Mouse (Mus musculus): Measurements from ENCODE around the gene P3h3. TPM values are rescaled to one million over a fixed set of nuclear protein-coding genes. Genes with fewer than 3 reads are reported as not detected.
"Not testable (repeated sequence)": the region's sequence is repeated elsewhere in the genome, so short reads cannot be mapped to it uniquely, and the experiment has no call there.

Gene P3h3
- polyA plus RNA-seq, 1 experiment from 2014 or later: 16.8 TPM

GRCm38 (mm10) chr6:124808358-124809012 lies 49.1 kb downstream of the P3h3 start, which contains the start of gene Spsb2:
Gene Spsb2 (plus strand): TSS chr6:124808661.
- H3K4me1 ChIP-seq (replicated peaks; ENCODE audit: control insufficient read depth, insufficient read depth, low read length): peaks cover 38% of the 10 kb centered on the region

GRCm38 (mm10) chr6:124807986-124808357 lies 49.6 kb downstream of the P3h3 start:
- WGBS: 88% methylated on average over 6 of the region's 6 CpGs
- H3K9ac ChIP-seq (replicated peaks; ENCODE audit: low read depth, low read length): no peak overlapping the region
- no peak overlapping the region for H3K4me2 ChIP-seq (ENCODE audit: low read length)
- ATAC-seq: no peak
- no peaks in the 10 kb centered on the region for H3K36me3 ChIP-seq (ENCODE audit: control insufficient read depth, insufficient read depth)
- H3K27me3 ChIP-seq (replicated peaks; ENCODE audit: control insufficient read depth, insufficient read depth, low read length): no peaks in the 10 kb centered on the region
- no peak overlapping the region for H3K27ac ChIP-seq (ENCODE audit: low read length)
- H3K9me3 ChIP-seq (ENCODE audit: control insufficient read depth, low read length): no peaks in the 10 kb centered on the region
- peaks cover 34% of the 10 kb centered on the region for H3K4me1 ChIP-seq (replicated peaks; ENCODE audit: control insufficient read depth, insufficient read depth, low read length)
- no peak overlapping the region for H3K4me3 ChIP-seq (replicated peaks; ENCODE audit: low read length)

More at GRCm38 (mm10) chr6:124808358-124809012, 49.1 kb downstream of the P3h3 start, which contains the start of gene Spsb2:
- peak within 1 kb of the TSS; percentile 46 for H3K4me3 ChIP-seq (replicated peaks; ENCODE audit: low read length)
- H3K9ac ChIP-seq (replicated peaks; ENCODE audit: low read depth, low read length): peak within 1 kb of the TSS; percentile 55
- peak; percentile 7; the same call in 1 of the 2 replicates for ATAC-seq
- H3K36me3 ChIP-seq (ENCODE audit: control insufficient read depth, insufficient read depth): no peaks in the 10 kb centered on the region
- H3K27me3 ChIP-seq (replicated peaks; ENCODE audit: control insufficient read depth, insufficient read depth, low read length): no peaks in the 10 kb centered on the region
- WGBS: 5% methylated on average over 29 of the region's 29 CpGs
- H3K9me3 ChIP-seq (ENCODE audit: control insufficient read depth, low read length): no peaks in the 10 kb centered on the region
- peak within 1 kb of the TSS; percentile 80 for H3K4me2 ChIP-seq (ENCODE audit: low read length)
- peak within 1 kb of the TSS; percentile 60 for H3K27ac ChIP-seq (ENCODE audit: low read length)

DNA sequence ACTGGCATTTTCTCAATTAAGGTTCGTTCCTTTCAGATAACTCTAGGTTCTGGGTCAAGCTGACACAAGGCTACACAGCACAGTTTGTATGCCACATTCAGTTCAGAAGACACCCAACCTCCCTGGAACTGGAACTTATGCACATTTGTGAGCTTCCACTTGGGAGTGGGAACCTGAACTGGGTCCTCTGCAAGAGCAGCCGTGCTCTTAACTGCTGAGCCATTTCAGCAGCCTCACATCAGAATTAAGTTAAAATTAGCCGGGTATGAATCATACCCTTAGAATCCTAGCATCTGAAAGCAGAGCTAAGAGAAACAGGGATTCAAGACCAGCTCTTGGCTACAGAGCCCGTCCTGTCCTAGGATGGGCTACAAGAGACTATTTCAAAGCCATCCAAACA lies 50.2 kb downstream of the P3h3 start:
- Histone ChIP-seq H3K9me3 (ENCODE audit: control insufficient read depth, low read length) (no peaks in the 10 kb centered on the region), H3K36me3 (ENCODE audit: control insufficient read depth, insufficient read depth) (no peaks in the 10 kb centered on the region), H3K4me3 (replicated peaks; ENCODE audit: low read length) (no peak overlapping the region), H3K27ac (ENCODE audit: low read length) (no peak overlapping the region), H3K27me3 (replicated peaks; ENCODE audit: control insufficient read depth, insufficient read depth, low read length) (no peaks in the 10 kb centered on the region), H3K4me2 (ENCODE audit: low read length) (no peak overlapping the region), H3K9ac (replicated peaks; ENCODE audit: low read depth, low read length) (no peak overlapping the region), H3K4me1 (replicated peaks; ENCODE audit: control insufficient read depth, insufficient read depth, low read length) (peaks cover 28% of the 10 kb centered on the region)
- WGBS: 86% methylated on average over 4 of the region's 4 CpGs
- ATAC-seq: no peak

DNA sequence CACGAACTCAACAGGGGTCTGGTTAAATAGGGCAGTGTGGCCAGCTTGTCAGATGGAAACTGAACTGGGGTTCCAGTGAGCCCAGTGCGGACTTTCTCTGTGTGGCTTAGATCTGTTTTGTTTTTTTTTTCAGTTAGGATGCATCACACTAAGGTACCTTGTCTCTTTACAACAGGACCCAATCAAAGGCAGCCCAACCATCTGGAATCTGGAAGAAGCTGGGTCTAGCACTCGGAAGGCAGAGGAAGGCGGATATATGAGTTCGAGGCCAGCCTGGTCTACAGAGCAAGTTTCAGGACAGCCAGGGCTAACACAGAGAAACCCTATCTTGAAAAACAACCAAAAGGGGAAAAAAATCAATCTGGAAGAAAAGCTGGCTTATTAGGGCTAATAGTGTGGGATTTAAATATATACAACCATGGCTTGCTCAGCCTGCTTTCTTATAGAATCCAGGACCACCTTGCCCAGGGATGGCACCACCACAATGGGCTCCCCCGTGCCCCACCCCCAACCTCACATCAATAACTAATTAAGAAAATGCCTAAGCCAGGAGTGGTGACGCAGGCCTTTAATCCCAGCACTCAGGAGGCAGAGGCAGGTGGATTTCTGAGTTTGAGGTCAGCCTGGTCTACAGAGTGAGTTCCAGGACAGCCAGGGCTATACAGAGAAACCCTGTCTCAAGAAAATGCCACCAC lies 51.0 kb downstream of the P3h3 start:
- H3K27me3 ChIP-seq (replicated peaks; ENCODE audit: control insufficient read depth, insufficient read depth, low read length): no peaks in the 10 kb centered on the region
- 69% methylated on average over 7 of the region's 7 CpGs for WGBS
- H3K9me3 ChIP-seq (ENCODE audit: control insufficient read depth, low read length): no peaks in the 10 kb centered on the region
- peaks cover 26% of the 10 kb centered on the region for H3K4me1 ChIP-seq (replicated peaks; ENCODE audit: control insufficient read depth, insufficient read depth, low read length)
- H3K4me2 ChIP-seq (ENCODE audit: low read length): peak overlapping the region; percentile 71
- H3K9ac ChIP-seq (replicated peaks; ENCODE audit: low read depth, low read length): no peak overlapping the region
- H3K4me3 ChIP-seq (replicated peaks; ENCODE audit: low read length): peak overlapping the region; percentile 8; the same call in 1 of the 2 replicates
- H3K36me3 ChIP-seq (ENCODE audit: control insufficient read depth, insufficient read depth): no peaks in the 10 kb centered on the region
- no peak for ATAC-seq
- peak overlapping the region; percentile 69 for H3K27ac ChIP-seq (ENCODE audit: low read length)

DNA sequence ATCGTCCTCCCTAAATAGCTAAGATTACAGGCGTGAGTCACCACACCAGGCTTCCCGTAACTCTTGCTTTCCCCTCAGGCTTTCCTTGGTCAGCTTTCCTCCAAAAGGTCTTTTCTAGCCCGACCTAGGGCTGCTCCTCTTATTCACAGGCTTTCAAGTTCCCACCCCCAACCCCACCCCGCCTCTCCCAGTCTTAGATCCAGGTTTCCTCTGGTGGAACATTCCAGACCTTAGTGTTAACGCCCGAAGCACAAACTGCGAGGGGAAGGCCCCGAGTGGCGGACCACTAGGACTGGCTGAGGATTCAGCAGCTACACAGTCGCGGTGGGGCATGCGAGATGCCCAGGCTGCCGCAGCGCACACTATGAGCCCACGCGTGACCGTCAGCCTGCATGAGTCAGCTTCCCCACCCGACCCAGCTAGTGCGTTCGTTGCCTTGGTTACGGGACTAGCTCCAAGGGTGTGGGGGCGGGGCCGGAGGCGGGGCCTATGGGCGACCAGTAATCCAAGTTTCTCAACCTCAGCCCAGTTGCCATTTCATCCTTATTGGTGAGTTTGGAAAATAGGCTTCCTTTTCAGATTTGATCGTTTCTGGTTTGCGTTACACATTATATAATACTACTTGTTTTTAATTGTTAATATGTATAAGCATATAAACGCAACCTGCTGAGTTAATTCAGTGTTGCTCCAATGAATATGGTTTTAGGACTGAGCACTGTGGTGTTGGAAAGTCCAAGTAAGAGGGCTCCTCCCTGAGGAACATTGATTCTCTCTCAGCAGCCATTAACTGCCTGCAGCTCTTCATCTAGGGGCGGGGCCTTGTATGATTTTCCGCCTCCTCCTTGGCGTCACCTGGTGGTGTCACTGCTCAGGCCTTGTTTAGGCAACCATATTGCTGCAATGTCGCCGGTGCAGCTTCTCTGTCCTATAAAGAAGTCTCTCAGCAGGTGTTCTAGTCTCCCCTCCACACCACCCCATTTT lies 51.9 kb downstream of the P3h3 start:
- 1% methylated on average over 34 of the region's 34 CpGs for WGBS
- Histone ChIP-seq H3K36me3 (ENCODE audit: control insufficient read depth, insufficient read depth) (no peaks in the 10 kb centered on the region), H3K4me3 (replicated peaks; ENCODE audit: low read length) (peak overlapping the region; percentile 48), H3K4me1 (replicated peaks; ENCODE audit: control insufficient read depth, insufficient read depth, low read length) (peaks cover 26% of the 10 kb centered on the region), H3K27ac (ENCODE audit: low read length) (peak overlapping the region; percentile 81), H3K9me3 (ENCODE audit: control insufficient read depth, low read length) (no peaks in the 10 kb centered on the region), H3K27me3 (replicated peaks; ENCODE audit: control insufficient read depth, insufficient read depth, low read length) (no peaks in the 10 kb centered on the region), H3K4me2 (ENCODE audit: low read length) (peak overlapping the region; percentile 71), H3K9ac (replicated peaks; ENCODE audit: low read depth, low read length) (peak overlapping the region; percentile 47)
- ATAC-seq: peak; percentile 84

DNA sequence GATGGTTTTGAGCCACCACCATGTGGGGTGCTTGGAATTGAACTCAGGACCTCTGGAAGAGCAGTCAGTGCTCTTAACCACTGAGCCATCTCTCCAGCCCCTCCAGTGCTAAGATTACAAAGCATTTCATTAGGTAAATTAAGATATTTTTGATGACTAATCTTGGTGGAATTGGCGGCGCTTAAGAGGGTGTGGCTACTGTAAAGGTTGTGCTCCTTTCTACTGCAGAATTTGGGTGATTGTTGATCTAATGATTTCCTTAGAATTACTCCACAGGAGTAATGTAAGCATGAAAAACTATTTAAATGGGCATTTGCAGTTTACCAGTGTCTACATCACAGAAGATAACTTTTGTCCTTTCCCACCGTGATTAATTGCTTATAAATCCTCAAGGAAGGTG lies 53.2 kb downstream of the P3h3 start:
- Histone ChIP-seq H3K9me3 (ENCODE audit: control insufficient read depth, low read length) (no peaks in the 10 kb centered on the region), H3K4me3 (replicated peaks; ENCODE audit: low read length) (no peak overlapping the region), H3K9ac (replicated peaks; ENCODE audit: low read depth, low read length) (no peak overlapping the region), H3K36me3 (ENCODE audit: control insufficient read depth, insufficient read depth) (no peaks in the 10 kb centered on the region), H3K27ac (ENCODE audit: low read length) (no peak overlapping the region), H3K4me1 (replicated peaks; ENCODE audit: control insufficient read depth, insufficient read depth, low read length) (peaks cover 19% of the 10 kb centered on the region), H3K27me3 (replicated peaks; ENCODE audit: control insufficient read depth, insufficient read depth, low read length) (no peaks in the 10 kb centered on the region), H3K4me2 (ENCODE audit: low read length) (no peak overlapping the region)
- no peak for ATAC-seq
- WGBS: 87% methylated on average over 3 of the region's 3 CpGs

GRCm38 (mm10) chr6:124803691-124804090 lies 53.9 kb downstream of the P3h3 start:
- not testable (repeated sequence) for H3K9ac ChIP-seq (replicated peaks; ENCODE audit: low read depth, low read length); H3K4me3 ChIP-seq (replicated peaks; ENCODE audit: low read length); H3K27me3 ChIP-seq (replicated peaks; ENCODE audit: control insufficient read depth, insufficient read depth, low read length); H3K4me2 ChIP-seq (ENCODE audit: low read length); H3K36me3 ChIP-seq (ENCODE audit: control insufficient read depth, insufficient read depth); H3K27ac ChIP-seq (ENCODE audit: low read length); ATAC-seq; H3K9me3 ChIP-seq (ENCODE audit: control insufficient read depth, low read length)
- 97% methylated on average over 4 of the region's 4 CpGs for WGBS
- H3K4me1 ChIP-seq (replicated peaks; ENCODE audit: control insufficient read depth, insufficient read depth, low read length): peaks cover 12% of the 10 kb centered on the region

- Histone ChIP-seq H3K27me3 (replicated peaks; ENCODE audit: control insufficient read depth, insufficient read depth, low read length) (no peaks in the 10 kb centered on the region), H3K4me3 (replicated peaks; ENCODE audit: low read length) (no peak overlapping the region), H3K36me3 (ENCODE audit: control insufficient read depth, insufficient read depth) (no peaks in the 10 kb centered on the region), H3K9ac (replicated peaks; ENCODE audit: low read depth, low read length) (no peak overlapping the region), H3K4me1 (replicated peaks; ENCODE audit: control insufficient read depth, insufficient read depth, low read length) (peaks cover 11% of the 10 kb centered on the region), H3K4me2 (ENCODE audit: low read length) (no peak overlapping the region), H3K27ac (ENCODE audit: low read length) (no peak overlapping the region), H3K9me3 (ENCODE audit: control insufficient read depth, low read length) (no peaks in the 10 kb centered on the region)
- ATAC-seq: no peak
- WGBS: 72% methylated on average over 3 of the region's 3 CpGs
Observed at GRCm38 (mm10) chr6:124803061-124803460, 54.5 kb downstream of the P3h3 start.

GRCm38 (mm10) chr6:124802400-124802799 lies 55.2 kb downstream of the P3h3 start:
- not testable (repeated sequence) for H3K27me3 ChIP-seq (replicated peaks; ENCODE audit: control insufficient read depth, insufficient read depth, low read length); H3K9me3 ChIP-seq (ENCODE audit: control insufficient read depth, low read length); H3K9ac ChIP-seq (replicated peaks; ENCODE audit: low read depth, low read length); H3K4me3 ChIP-seq (replicated peaks; ENCODE audit: low read length); H3K4me2 ChIP-seq (ENCODE audit: low read length); H3K27ac ChIP-seq (ENCODE audit: low read length); ATAC-seq; H3K36me3 ChIP-seq (ENCODE audit: control insufficient read depth, insufficient read depth)
- 16% methylated on average over 6 of the region's 9 CpGs for WGBS
- H3K4me1 ChIP-seq (replicated peaks; ENCODE audit: control insufficient read depth, insufficient read depth, low read length): peaks cover 11% of the 10 kb centered on the region
